Mouse (Mus musculus): Measurements from ENCODE around the gene Lrrc15.

The Lrrc15 gene

GRCm38 (mm10) chr16:30236091-30236699 lies 46.9 kb downstream of the Lrrc15 start:
- peak; percentile 84 to 87 for DNase-seq

GRCm38 (mm10) chr16:30235577-30235976 lies 47.5 kb downstream of the Lrrc15 start:
- no peak for DNase-seq

- DNase-seq = no peak
Measured at GRCm38 (mm10) chr16:30234636-30235546, 48.2 kb downstream of the Lrrc15 start.

GRCm38 (mm10) chr16:30234077-30234476 lies 49.0 kb downstream of the Lrrc15 start:
- DNase-seq = no peak

GRCm38 (mm10) chr16:30231882-30232604 lies 51.0 kb downstream of the Lrrc15 start:
- no peak for DNase-seq

- DNase-seq = no peak
Measured at GRCm38 (mm10) chr16:30227352-30227751, 55.7 kb downstream of the Lrrc15 start.

GRCm38 (mm10) chr16:30221161-30221782 lies 61.8 kb downstream of the Lrrc15 start:
- peak in 1 of 2 experiments; percentile 11 for DNase-seq
